Mouse (Mus musculus) kidney, embryonic 16.5 days (tissue): Measurements from ENCODE around the gene Tfrc. TPM values are rescaled to one million over a fixed set of nuclear protein-coding genes. Genes with fewer than 3 reads are reported as not detected.
"Not testable (repeated sequence)": the region's sequence is repeated elsewhere in the genome, so short reads cannot be mapped to it uniquely, and the experiment has no call there.

Experiments
- ATAC-seq: fragments of 200-750 bp; cut with Nextera tagmentation; 2 replicates; pipeline ENCODE4 v1.8.0; 2017; ENCODE audit warnings: moderate TSS enrichment; ENCODE audit not compliant: low FRiP score, low TSS enrichment
- H3K27ac ChIP-seq: fragments of 300-500 bp; sonication (generic); 2 replicates; pipeline ENCODE4 v1.5.1; 2014; ENCODE audit warnings: low read length
- H3K27me3 ChIP-seq: fragments of 300-500 bp; sonication (generic); 2 replicates; pipeline ENCODE4 v1.6.1; 2014; ENCODE audit warnings: low read length, control low read depth, mixed read lengths; ENCODE audit not compliant: insufficient read depth
- H3K36me3 ChIP-seq: fragments of 300-500 bp; sonication (generic); 2 replicates; pipeline ENCODE4 v1.6.1; 2014; ENCODE audit warnings: low read length, control low read depth, mixed read lengths; ENCODE audit not compliant: insufficient read depth
- H3K4me1 ChIP-seq: fragments of 300-500 bp; sonication (generic); 2 replicates; pipeline ENCODE4 v1.6.1; 2014; ENCODE audit warnings: low read length, control low read depth, mixed read lengths; ENCODE audit not compliant: insufficient read depth
- H3K4me2 ChIP-seq: fragments of 300-500 bp; sonication (generic); replicated peaks from 2 replicates; pipeline ENCODE4 v1.6.1; 2014; ENCODE audit warnings: low read depth, low read length
- H3K4me3 ChIP-seq: fragments of 300-500 bp; sonication (generic); 2 replicates; pipeline ENCODE4 v1.5.1; 2014; ENCODE audit warnings: mild to moderate bottlenecking, low read length
- H3K9ac ChIP-seq: fragments of 300-500 bp; sonication (generic); replicated peaks from 2 replicates; pipeline ENCODE4 v1.6.1; 2014; ENCODE audit warnings: low read length
- H3K9me3 ChIP-seq: fragments of 300-500 bp; sonication (generic); 2 replicates; pipeline ENCODE4 v1.6.1; 2016; ENCODE audit warnings: low read length, control low read depth
- WGBS: fragments of 180-500 bp; shearing (Covaris S2); extraction: QIAGEN DNeasy Blood & Tissue Kit; methylation state at CpG from one replicate; pipeline ENCODE4 v1.1.7; 2014; 5-methylcytosine and 5-hydroxymethylcytosine counted together
- polyA plus RNA-seq: library from polyadenylated mRNA; unstranded; fragments of >200 nt; fragmentation: Nextera tagmentation; extraction: Ambion mirVana; gene quantifications from 2 replicates; pipeline ENCODE4 v1.2.1, GENCODE M21; 2015

The Tfrc gene
- polyA plus RNA-seq, 1 experiment from 2014 or later = 46.5 TPM

DNA sequence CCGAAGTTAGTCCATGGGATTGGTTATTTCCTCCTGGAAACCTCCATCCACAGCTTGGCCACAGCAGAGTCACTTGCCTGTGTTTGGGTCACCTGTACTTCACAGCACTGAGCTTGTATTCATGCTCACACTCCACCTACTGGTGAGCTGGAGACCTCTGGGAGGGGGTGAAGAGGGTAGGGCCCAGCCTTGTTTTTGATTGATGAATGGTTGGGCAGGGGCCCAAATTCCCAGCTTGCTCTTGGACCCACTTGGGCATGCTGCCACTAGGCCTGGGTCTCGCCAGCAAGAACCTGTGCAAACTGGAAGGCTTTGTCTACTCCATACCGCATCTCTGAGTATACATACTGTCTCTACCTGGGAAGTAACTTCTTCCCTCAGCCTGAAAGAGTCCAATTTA lies 26.6 kb downstream of the Tfrc start:
- peaks cover 4% of the 10 kb centered on the region; the same call in 1 of the 2 replicates for H3K36me3 ChIP-seq
- no peak for ATAC-seq
- peaks cover 2% of the 10 kb centered on the region; the same call in 1 of the 2 replicates for H3K9me3 ChIP-seq
- H3K4me2 ChIP-seq = no peak overlapping the region
- no peak overlapping the region for H3K27ac ChIP-seq
- H3K4me3 ChIP-seq = no peak overlapping the region
- 78% methylated on average over 3 of the region's 3 CpGs for WGBS
- H3K9ac ChIP-seq = no peak overlapping the region
- H3K27me3 ChIP-seq = no peaks in the 10 kb centered on the region
- H3K4me1 ChIP-seq = no peaks in the 10 kb centered on the region; the same call in 1 of the 2 replicates

DNA sequence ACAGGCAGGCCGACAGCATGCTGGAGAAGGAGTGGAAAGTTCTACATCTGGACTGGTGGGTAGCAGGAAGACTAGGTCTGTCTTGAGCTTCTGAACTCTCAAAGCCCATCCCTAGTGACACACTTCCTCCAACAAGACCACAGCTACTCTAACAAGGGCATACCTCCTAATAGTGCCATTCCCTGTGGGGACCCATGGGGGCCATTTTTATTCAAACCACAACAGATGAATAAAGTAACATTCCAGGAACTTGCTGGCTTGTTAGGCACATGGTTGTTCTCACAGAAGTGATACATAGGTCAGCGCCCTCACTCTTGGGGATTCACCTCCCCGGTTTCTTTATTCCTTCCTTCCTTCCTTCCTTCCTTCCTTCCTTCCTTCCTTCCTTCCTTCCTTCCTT lies 27.6 kb downstream of the Tfrc start:
- WGBS = 85% methylated on average over 3 of the region's 3 CpGs
- H3K9ac ChIP-seq = no peak overlapping the region
- H3K27me3 ChIP-seq = no peaks in the 10 kb centered on the region
- no peak overlapping the region for H3K4me3 ChIP-seq
- no peak for ATAC-seq
- H3K27ac ChIP-seq = no peak overlapping the region
- H3K9me3 ChIP-seq = peaks cover 2% of the 10 kb centered on the region; the same call in 1 of the 2 replicates
- H3K4me2 ChIP-seq = no peak overlapping the region
- no peaks in the 10 kb centered on the region; the same call in 1 of the 2 replicates for H3K4me1 ChIP-seq
- H3K36me3 ChIP-seq = no peaks in the 10 kb centered on the region; the same call in 1 of the 2 replicates

DNA sequence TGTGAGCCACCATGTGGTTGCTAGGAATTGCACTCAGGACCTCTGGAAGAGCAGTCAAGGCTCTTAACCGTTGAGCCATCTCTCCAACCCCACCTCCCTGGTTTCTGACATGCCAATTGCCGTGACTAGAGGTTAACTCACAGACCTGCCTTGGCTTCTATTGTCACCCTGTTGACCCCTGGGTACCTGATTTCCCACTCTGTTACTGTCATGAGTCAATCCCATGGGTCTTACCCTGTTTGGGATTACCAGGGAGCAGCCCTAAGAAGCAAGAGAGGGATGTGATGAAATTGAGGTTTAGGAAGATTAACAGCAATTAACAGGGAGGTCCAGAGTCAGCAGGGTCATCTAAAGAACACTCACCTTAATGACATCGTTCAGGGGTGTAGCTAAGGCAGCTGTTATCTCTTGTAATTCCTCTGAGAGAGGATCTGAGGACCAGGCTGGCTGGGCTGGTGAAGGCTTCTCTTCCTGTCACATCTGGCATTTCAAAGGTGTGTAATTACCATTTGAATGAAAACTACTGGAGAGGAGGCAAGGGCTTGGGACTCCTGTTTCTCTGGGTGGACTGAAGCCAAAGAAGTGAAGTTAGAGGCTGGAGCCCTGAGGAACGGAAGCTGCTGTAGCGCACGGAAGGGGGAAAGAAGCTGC lies 28.3 kb downstream of the Tfrc start:
- H3K27me3 ChIP-seq = no peaks in the 10 kb centered on the region
- no peaks in the 10 kb centered on the region; the same call in 1 of the 2 replicates for H3K36me3 ChIP-seq
- H3K4me2 ChIP-seq = no peak overlapping the region
- no peak overlapping the region for H3K27ac ChIP-seq
- WGBS = 29% methylated on average over 6 of the region's 6 CpGs
- peaks cover 2% of the 10 kb centered on the region; the same call in 1 of the 2 replicates for H3K9me3 ChIP-seq
- no peak overlapping the region for H3K9ac ChIP-seq
- H3K4me1 ChIP-seq = peaks cover 5% of the 10 kb centered on the region; the same call in 1 of the 2 replicates
- ATAC-seq = no peak
- H3K4me3 ChIP-seq = no peak overlapping the region

DNA sequence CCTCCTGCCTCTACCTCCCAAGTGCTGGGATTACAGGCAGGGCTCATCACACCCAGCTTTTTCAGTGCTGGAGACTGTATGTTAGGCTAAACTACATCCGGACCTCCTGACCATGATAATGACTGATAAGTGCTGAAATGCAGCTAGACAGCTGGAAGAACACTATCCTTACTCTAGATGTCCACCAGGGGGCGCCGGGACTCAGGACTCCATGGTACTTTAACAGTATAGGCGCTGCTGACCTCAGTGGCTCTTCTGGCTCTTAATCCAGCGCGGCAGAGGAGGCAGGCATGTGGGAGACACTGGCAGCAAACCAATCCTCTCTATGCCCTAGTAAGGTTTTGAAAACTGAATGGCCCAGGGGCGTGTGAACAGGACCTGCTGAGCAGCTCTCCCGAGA lies 29.8 kb downstream of the Tfrc start:
- WGBS = 13% methylated on average over 8 of the region's 8 CpGs
- Histone ChIP-seq H3K9ac (no peak overlapping the region), H3K4me3 (no peak overlapping the region), H3K4me2 (no peak overlapping the region), H3K27ac (no peak overlapping the region), H3K4me1 (peaks cover 12% of the 10 kb centered on the region), H3K27me3 (no peaks in the 10 kb centered on the region), H3K9me3 (peaks cover 2% of the 10 kb centered on the region; the same call in 1 of the 2 replicates), H3K36me3 (no peaks in the 10 kb centered on the region)
- peak; percentile 64 for ATAC-seq

DNA sequence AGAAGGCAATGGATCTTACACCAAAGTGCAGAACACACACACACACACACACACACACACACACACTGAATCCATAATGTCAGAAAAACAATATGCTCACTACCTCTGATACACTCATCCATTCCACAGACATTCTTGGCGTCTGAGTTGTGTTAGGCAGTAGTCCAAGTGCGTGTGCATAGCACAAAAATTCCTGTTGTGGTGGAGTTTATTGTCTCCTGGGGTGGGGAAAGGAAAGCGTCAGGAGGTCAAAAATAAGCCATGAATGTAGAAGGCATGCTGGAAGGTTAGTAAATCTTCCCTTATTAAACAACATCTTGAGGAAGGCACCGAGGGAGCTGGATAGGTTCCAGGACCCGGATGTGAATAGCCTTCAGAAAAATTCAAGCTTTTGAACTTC lies 31.4 kb downstream of the Tfrc start:
- H3K27me3 ChIP-seq = no peaks in the 10 kb centered on the region
- H3K4me1 ChIP-seq = peaks cover 19% of the 10 kb centered on the region
- ATAC-seq = no peak
- H3K9ac ChIP-seq = no peak overlapping the region
- no peak overlapping the region for H3K4me2 ChIP-seq
- no peaks in the 10 kb centered on the region for H3K9me3 ChIP-seq
- no peak overlapping the region for H3K4me3 ChIP-seq
- WGBS = 48% methylated on average over 5 of the region's 5 CpGs
- H3K27ac ChIP-seq = no peak overlapping the region
- no peaks in the 10 kb centered on the region for H3K36me3 ChIP-seq

DNA sequence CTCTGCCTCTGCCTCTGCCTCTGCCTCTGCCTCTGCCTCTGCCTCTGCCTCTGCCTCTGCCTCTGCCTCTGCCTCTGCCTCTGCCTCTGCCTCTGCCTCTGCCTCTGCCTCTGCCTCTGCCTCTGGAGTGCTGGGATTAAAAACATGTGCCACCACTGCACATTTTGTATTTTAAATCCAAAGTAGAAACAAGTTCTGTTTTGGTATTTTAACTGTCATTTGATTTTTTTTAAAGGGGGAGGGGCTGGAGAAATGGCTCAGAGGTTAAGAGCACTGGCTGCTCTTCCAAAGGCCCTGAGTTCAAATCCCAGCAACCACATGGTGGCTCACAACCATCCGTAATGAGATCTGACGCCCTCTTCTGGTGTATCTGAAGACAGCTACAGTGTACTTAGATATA lies 32.0 kb downstream of the Tfrc start:
- peaks cover 24% of the 10 kb centered on the region for H3K4me1 ChIP-seq
- H3K9me3 ChIP-seq, H3K4me2 ChIP-seq, H3K27ac ChIP-seq, H3K9ac ChIP-seq, H3K4me3 ChIP-seq, H3K36me3 ChIP-seq, ATAC-seq, H3K27me3 ChIP-seq: not testable (repeated sequence)
- WGBS = 67% methylated on average over 2 of the region's 2 CpGs

DNA sequence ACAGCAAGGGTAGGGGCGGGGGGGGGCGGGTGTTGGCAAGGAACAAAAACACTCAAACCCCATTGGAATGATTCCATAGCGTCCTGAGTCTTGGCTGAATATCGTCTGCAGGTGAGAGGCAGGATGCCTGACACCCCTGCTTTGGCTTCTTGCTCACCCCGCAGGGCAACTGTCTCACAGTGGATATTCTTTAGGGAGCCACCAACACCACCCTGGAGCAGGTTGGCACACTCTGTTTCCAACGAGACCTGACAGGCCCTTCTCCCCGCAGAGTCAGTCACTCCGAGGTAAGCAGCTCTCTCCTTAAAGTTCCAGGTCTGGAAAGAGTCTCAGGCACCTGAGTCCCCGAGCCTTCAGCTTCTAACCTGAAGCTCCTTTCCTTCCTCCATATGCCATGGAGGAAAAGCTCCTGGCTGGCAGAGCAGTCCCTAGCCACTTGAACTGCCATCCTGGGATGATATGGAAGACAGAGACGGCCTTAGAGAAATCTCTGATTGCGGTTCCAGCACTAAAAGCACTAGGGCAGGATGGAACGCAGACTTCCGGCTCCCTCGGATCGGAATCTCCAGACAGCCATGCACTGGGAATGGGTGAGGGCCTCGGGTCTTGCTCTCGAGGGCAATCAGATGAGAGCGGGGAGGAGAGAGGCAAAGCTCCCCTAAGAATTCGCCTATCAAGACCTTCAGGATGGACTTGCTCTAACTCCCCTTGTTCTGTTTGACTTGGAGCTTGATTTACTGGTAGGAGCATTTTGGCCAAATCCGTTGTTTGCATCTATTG lies 32.9 kb downstream of the Tfrc start:
- ATAC-seq = no peak
- H3K4me3 ChIP-seq = no peak overlapping the region
- no peaks in the 10 kb centered on the region for H3K27me3 ChIP-seq
- H3K27ac ChIP-seq = no peak overlapping the region; the same call in 1 of the 2 replicates
- H3K9me3 ChIP-seq = no peaks in the 10 kb centered on the region
- no peaks in the 10 kb centered on the region for H3K36me3 ChIP-seq
- H3K9ac ChIP-seq = no peak overlapping the region
- H3K4me2 ChIP-seq = peak overlapping the region; percentile 27; the same call in 1 of the 2 replicates
- H3K4me1 ChIP-seq = peaks cover 32% of the 10 kb centered on the region
- WGBS = 49% methylated on average over 18 of the region's 20 CpGs

DNA sequence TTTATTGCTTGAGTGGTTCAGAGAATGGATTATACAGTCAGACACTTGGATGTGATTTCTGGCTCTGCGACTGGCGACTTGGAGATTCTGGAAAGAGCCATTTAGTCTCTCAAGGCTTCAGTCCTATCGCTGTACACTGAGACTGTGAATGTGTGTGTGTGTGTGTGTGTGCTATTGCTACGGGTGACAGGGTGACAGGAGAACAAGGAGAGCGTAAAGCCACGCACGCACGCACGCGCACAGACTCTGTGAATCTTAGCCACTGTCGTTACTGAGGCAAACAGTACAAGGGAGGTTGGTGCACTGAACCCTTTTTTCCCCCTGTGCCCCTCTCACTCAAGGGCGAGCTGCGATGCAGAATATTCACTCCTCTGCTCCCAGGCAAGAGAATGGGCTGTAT lies 33.6 kb downstream of the Tfrc start:
- H3K36me3 ChIP-seq = no peaks in the 10 kb centered on the region
- H3K9ac ChIP-seq = 0 out of 2 replicates have a peak overlapping the region, but pooled peaks have one; percentile 11
- H3K4me2 ChIP-seq = peak overlapping the region; percentile 27
- no peak overlapping the region for H3K27ac ChIP-seq
- WGBS = 37% methylated on average over 13 of the region's 13 CpGs
- H3K27me3 ChIP-seq = no peaks in the 10 kb centered on the region
- H3K4me1 ChIP-seq = peaks cover 32% of the 10 kb centered on the region
- H3K9me3 ChIP-seq = no peaks in the 10 kb centered on the region
- no peak overlapping the region; the same call in 1 of the 2 replicates for H3K4me3 ChIP-seq
- no peak for ATAC-seq

DNA sequence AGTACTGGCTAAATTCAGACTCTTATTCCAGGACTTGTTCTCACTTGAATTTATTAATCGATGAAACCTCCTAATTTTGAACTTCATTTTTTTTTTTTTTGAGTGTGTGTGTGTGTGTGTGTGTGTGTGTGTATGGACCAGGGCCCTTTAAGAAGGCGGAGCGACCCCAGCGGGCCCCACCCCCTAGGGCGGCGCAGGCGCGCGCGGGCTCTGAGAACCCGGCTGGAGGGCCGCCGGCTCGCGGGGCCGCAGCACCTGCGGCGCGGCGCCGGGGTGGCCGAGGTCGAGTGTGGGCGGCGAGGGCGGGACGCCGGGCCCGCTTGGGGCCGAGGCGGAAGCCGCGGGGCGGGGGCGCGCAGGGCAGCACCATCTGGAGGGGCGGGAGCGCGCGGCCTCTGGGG lies 34.9 kb downstream of the Tfrc start, which contains the start of gene Tnk2:
Tnk2 (plus strand) TSS at position 214 of the 401 bp plus-strand sequence.
- H3K9me3 ChIP-seq = no peaks in the 10 kb centered on the region
- H3K4me1 ChIP-seq = peaks cover 32% of the 10 kb centered on the region
- under 1% methylated on average over 29 of the region's 40 CpGs for WGBS
- peak within 1 kb of the TSS; percentile 87 for H3K4me3 ChIP-seq
- peak; percentile 88 for ATAC-seq
- peak within 1 kb of the TSS; percentile 95 for H3K4me2 ChIP-seq
- H3K27ac ChIP-seq = peak within 1 kb of the TSS; percentile 72
- H3K9ac ChIP-seq = peak within 1 kb of the TSS; percentile 90
- H3K36me3 ChIP-seq = no peaks in the 10 kb centered on the region
- H3K27me3 ChIP-seq = no peaks in the 10 kb centered on the region
